In genomic region chr6:8951326-8951695, GRCm38 (mm10) we compare ENCODE assay signal across 8 mouse cellular contexts. TPM values are rescaled to one million over a fixed set of nuclear protein-coding genes. Genes with fewer than 3 reads are reported as not detected.
DNase-seq lines count a peak whose midpoint lies in the region; ATAC-seq and TF ChIP-seq lines count a peak whose summit lies in the region.

No protein-coding gene starts in this region.

- peak; percentile 86 for TF ChIP-seq CTCF in ES-Bruce4 (IDR thresholded peaks at IDR 0.05; ENCODE audit: low read depth, low read length)
- 0 out of 2 replicates have a peak, but pooled peaks have one; percentile 28 for TF ChIP-seq CTCF in bone marrow macrophage, adult 2 months (IDR thresholded peaks at IDR 0.05; ENCODE audit: low read depth, low read length)
- peak; percentile 61 for TF ChIP-seq CTCF in lung, postnatal 0 days (IDR thresholded peaks at IDR 0.05)

- H3K27me3 ChIP-seq in ES-Bruce4 (ENCODE audit: control insufficient read depth, insufficient read depth, low read length, poor library complexity, severe bottlenecking), result peaks cover 8% of the 10 kb centered on the region; the same call in 1 of the 2 replicates
- H3K27me3 ChIP-seq in embryonic facial prominence, embryonic 15.5 days, result peaks cover 91% of the 10 kb centered on the region
- H3K27me3 ChIP-seq in hindbrain, embryonic 13.5 days, result peaks cover 79% of the 10 kb centered on the region
- H3K27me3 ChIP-seq in lung, postnatal 0 days (replicated peaks; ENCODE audit: insufficient read depth, low read length), result peaks cover 51% of the 10 kb centered on the region

- no peak for TF ChIP-seq POLR2A in ES-Bruce4 (IDR thresholded peaks at IDR 0.05; ENCODE audit: insufficient read depth, low read length)
- TF ChIP-seq POLR2A in bone marrow macrophage, adult 2 months (IDR thresholded peaks at IDR 0.05; ENCODE audit: borderline replicate concordance, low read depth, low read length), result no peak

- no peak overlapping the region for H3K27ac ChIP-seq in ES-Bruce4 (ENCODE audit: insufficient read depth, low read length)
- no peak overlapping the region for H3K27ac ChIP-seq in bone marrow macrophage, adult 2 months (ENCODE audit: insufficient read depth, low read depth, low read length)
- H3K27ac ChIP-seq in embryonic facial prominence, embryonic 15.5 days (replicated peaks), result no peak overlapping the region
- H3K27ac ChIP-seq in hindbrain, embryonic 13.5 days, result peak overlapping the region; percentile 95
- no peak overlapping the region for H3K27ac ChIP-seq in lung, postnatal 0 days (ENCODE audit: low read length)

- WGBS in embryonic facial prominence, embryonic 15.5 days, result under 1% methylated on average over 24 of the region's 24 CpGs
- WGBS in hindbrain, embryonic 13.5 days, result under 1% methylated on average over 24 of the region's 24 CpGs
- WGBS in lung, postnatal 0 days, result 1% methylated on average over 24 of the region's 24 CpGs

- TF ChIP-seq EP300 in ES-Bruce4 (IDR thresholded peaks at IDR 0.05; ENCODE audit: insufficient read depth, low read depth, low read length), result 0 out of 2 replicates have a peak, but pooled peaks have one; percentile 42
- no peak for TF ChIP-seq EP300 in lung, postnatal 0 days (IDR thresholded peaks at IDR 0.05)

- peak overlapping the region; percentile 61 for H3K4me2 ChIP-seq in embryonic facial prominence, embryonic 15.5 days (replicated peaks)
- peak overlapping the region; percentile 84 for H3K4me2 ChIP-seq in hindbrain, embryonic 13.5 days
- peak overlapping the region; percentile 37 for H3K4me2 ChIP-seq in lung, postnatal 0 days (replicated peaks; ENCODE audit: low read depth, low read length)

- H3K36me3 ChIP-seq in ES-Bruce4 (ENCODE audit: control insufficient read depth, insufficient read depth, low read length, poor library complexity, severe bottlenecking), result no peaks in the 10 kb centered on the region
- H3K36me3 ChIP-seq in embryonic facial prominence, embryonic 15.5 days, result no peaks in the 10 kb centered on the region
- no peaks in the 10 kb centered on the region for H3K36me3 ChIP-seq in hindbrain, embryonic 13.5 days
- no peaks in the 10 kb centered on the region for H3K36me3 ChIP-seq in lung, postnatal 0 days (ENCODE audit: insufficient read depth, low read length)

- H3K4me1 ChIP-seq in ES-Bruce4 (ENCODE audit: control insufficient read depth, insufficient read depth, low read length), result no peaks in the 10 kb centered on the region
- H3K4me1 ChIP-seq in bone marrow macrophage, adult 2 months (ENCODE audit: control insufficient read depth, insufficient read depth, low read length), result no peaks in the 10 kb centered on the region
- peaks cover 36% of the 10 kb centered on the region for H3K4me1 ChIP-seq in embryonic facial prominence, embryonic 15.5 days
- H3K4me1 ChIP-seq in hindbrain, embryonic 13.5 days (replicated peaks), result peaks cover 56% of the 10 kb centered on the region
- H3K4me1 ChIP-seq in lung, postnatal 0 days (ENCODE audit: insufficient read depth, low read depth, low read length), result no peaks in the 10 kb centered on the region

- peak overlapping the region; percentile 57 for H3K9ac ChIP-seq in ES-Bruce4 (ENCODE audit: low read depth, poor library complexity, severe bottlenecking)
- no peak overlapping the region for H3K9ac ChIP-seq in embryonic facial prominence, embryonic 15.5 days
- H3K9ac ChIP-seq in hindbrain, embryonic 13.5 days, result peak overlapping the region; percentile 85
- H3K9ac ChIP-seq in lung, postnatal 0 days (replicated peaks; ENCODE audit: low read depth), result no peak overlapping the region

- no peak for ATAC-seq in embryonic facial prominence, embryonic 15.5 days (ENCODE audit: insufficient number of reproducible peaks, low FRiP score, low TSS enrichment, low read depth)
- ATAC-seq in hindbrain, embryonic 13.5 days (ENCODE audit: low FRiP score), result peak; percentile 43
- peak; percentile 16; the same call in 1 of the 2 replicates for ATAC-seq in lung, postnatal 0 days

- peak overlapping the region; percentile 85 for H3K4me3 ChIP-seq in ES-Bruce4 (ENCODE audit: low read depth, low read length)
- H3K4me3 ChIP-seq in bone marrow macrophage, adult 2 months (ENCODE audit: insufficient read depth, low read length), result no peak overlapping the region
- H3K4me3 ChIP-seq in embryonic facial prominence, embryonic 15.5 days (replicated peaks), result peak overlapping the region; percentile 40
- peak overlapping the region; percentile 64 for H3K4me3 ChIP-seq in hindbrain, embryonic 13.5 days
- H3K4me3 ChIP-seq in lung, postnatal 0 days (ENCODE audit: low read depth, low read length), result peak overlapping the region; percentile 10; the same call in 1 of the 2 replicates

- DNase-seq in layer of hippocampus, postnatal 25 days (ENCODE audit: extremely low spot score in 1 of 2, low spot score in 1 of 2), result peak; percentile 54 to 76
- peak; percentile 27 for DNase-seq in lung, postnatal 0 days (ENCODE audit: low spot score)
- peak; percentile 85 to 86 for DNase-seq in right cerebral cortex, postnatal 10 days (ENCODE audit: low spot score in 2 of 2)
- DNase-seq in urinary bladder, adult 18-20 months (ENCODE audit: low spot score in 2 of 2), result no peak

- no peaks in the 10 kb centered on the region for H3K9me3 ChIP-seq in ES-Bruce4 (replicated peaks; ENCODE audit: control insufficient read depth, insufficient read depth, low read length, poor library complexity, severe bottlenecking)
- no peaks in the 10 kb centered on the region for H3K9me3 ChIP-seq in embryonic facial prominence, embryonic 15.5 days (replicated peaks)
- H3K9me3 ChIP-seq in hindbrain, embryonic 13.5 days, result no peaks in the 10 kb centered on the region
- H3K9me3 ChIP-seq in lung, postnatal 0 days (ENCODE audit: low read length), result no peaks in the 10 kb centered on the region

RNA-seq across cellular contexts. Expression of gene Nxph1, which starts 3.1 kb away (rescaled TPM):
- polyA plus RNA-seq in ES-Bruce4 (2011; ENCODE audit: insufficient read depth, insufficient read length, low read depth, missing spikeins), result not detected in 2 replicates
- polyA plus RNA-seq in bone marrow macrophage, adult 2 months (2012; ENCODE audit: insufficient read depth, insufficient read length, missing spikeins), result not detected in 2 replicates
- 2.2 and 3.6 TPM in 2 replicates for polyA plus RNA-seq in embryonic facial prominence, embryonic 15.5 days (2015; fragmentation: Nextera tagmentation; extraction: Ambion mirVana)
- 73.9 and 83.4 TPM in 2 replicates for polyA plus RNA-seq in hindbrain, embryonic 13.5 days (2015; fragmentation: Nextera tagmentation; extraction: Ambion mirVana)
- 10 to 100 TPM; 38.9 to 39.0 TPM for total RNA-seq in layer of hippocampus, postnatal 25 days (2021)
- not detected in 2 replicates for polyA plus RNA-seq in lung, postnatal 0 days (2015; fragmentation: Nextera tagmentation; extraction: Ambion mirVana)

Comparison
In these comparisons a context has a peak if more than half of its experiments do, and no peak if none do; other contexts are left out.
1. H3K9ac ChIP-seq: peak in ES-Bruce4 (single experiment) and hindbrain, embryonic 13.5 days (single experiment); none in embryonic facial prominence, embryonic 15.5 days (single experiment) and lung, postnatal 0 days (single experiment).
2. CTCF ChIP-seq: peak in every context shown above with its lines; median percentile 86 in ES-Bruce4; 61 in lung, postnatal 0 days; 28 in bone marrow macrophage, adult 2 months.
3. DNase-seq: peak in layer of hippocampus, postnatal 25 days (2 of 2), lung, postnatal 0 days (single experiment) and right cerebral cortex, postnatal 10 days (2 of 2); none in urinary bladder, adult 18-20 months (0 of 2).
4. RNA of gene Nxph1, which starts 3.1 kb away (polyA plus RNA-seq): 73.9 to 83.4 TPM in hindbrain, embryonic 13.5 days; 2.2 to 3.6 TPM in embryonic facial prominence, embryonic 15.5 days, not detected in lung, postnatal 0 days, not detected in ES-Bruce4 and not detected in bone marrow macrophage, adult 2 months; every median in the first group is over 10 times any median in the second.
5. Peak in every context shown above with its lines, with median percentiles within 50 percentile points of each other: H3K4me2 ChIP-seq.